Mouse (Mus musculus) CD4-positive helper T cell, adult 2 months (primary cell): ENCODE results near the gene Rprd1b.

Experiments used
- DNase-seq: peaks from one replicate; pipeline ENCODE4 v3.0.0-alpha.2; 2012; ENCODE audit warnings: low read depth, missing footprints, low spot score

Rprd1b gene

DNA sequence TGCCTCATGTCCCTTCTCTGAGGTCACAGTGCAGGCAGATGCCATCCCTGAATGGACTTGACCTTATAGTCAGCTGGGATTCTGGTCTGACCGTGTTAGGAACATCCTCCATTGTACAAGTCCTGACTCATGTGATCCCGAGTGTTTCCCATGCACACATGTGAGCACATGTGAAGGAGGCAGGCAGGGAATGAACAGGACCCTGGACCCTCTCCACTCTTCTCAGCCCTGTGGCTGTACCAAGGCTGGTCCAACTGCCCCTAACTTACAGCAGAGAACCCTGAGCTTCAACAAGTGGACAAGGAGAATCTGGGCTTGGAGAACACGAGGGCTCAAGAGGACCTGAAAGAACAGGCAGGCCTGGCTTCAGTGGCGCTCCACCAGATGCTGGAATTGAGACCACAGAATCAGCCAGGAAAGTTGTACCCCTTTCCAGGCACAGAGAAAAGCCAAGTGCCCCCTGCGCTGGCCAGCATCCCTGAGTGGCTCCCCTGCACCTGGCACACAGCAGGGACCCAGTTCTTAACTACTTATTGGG is 117.3 kb downstream of the Rprd1b start:
- DNase-seq, result no peak

DNA sequence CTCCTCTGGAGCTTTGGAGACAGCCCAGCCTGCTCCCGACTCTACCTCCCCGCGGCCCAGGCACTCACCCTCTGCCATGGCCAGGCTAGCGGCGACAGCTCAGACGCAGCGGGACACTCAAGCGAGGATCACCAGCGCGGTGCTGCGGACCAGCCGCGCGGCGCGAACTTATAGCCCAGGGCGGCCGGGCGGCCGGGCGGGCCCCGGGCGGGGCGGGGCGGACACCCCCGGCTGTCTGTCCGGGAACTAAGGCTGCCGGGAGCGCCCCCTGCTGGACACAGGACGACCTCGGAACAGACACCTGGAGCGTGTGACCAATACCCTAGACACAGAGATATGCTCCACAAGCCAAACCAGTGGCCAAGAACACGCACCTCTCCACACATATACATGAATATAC is 117.9 kb downstream of the Rprd1b start, which contains the start of gene Tgm2:
Tgm2 (minus strand) TSS at position 214 of the 400 bp plus-strand sequence.
- peak; percentile 78 for DNase-seq

DNA sequence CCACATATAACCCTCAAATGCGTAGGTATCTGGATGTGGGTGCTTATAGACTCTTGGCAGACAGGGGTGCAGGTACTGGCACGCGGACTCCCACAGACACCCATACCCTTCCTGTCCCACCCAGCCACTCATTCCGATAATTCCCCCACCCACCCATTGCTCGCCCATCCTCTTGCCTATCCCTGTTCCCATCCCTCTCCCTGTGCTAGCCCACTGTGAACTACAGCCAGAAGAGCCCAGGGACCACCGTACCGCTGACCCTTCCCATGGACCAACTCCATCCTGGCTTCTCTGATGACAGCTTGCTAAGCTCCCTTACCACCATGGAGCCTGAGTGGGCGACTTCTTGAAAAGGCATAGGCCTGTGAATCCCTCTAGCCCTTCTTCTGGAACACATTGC is 118.7 kb downstream of the Rprd1b start:
- DNase-seq, result no peak

DNA sequence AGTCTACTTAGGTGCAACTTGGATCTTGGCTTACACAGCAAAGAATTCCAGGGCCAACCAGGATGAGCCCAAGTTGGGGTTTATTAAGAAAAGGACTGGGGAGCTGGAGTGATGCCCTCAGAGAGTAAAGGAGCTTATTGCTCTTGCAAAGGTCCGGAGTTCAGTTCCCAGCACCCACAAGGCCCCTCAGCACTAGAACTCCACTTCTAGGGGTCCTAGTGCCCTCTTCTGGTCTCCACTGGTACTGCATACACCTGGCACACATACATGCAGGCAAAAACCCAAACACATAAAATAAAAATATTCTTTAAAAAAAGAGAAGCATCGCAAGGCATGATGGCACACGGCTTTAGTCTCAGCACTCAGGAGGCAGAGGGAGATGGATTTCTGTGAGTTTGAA is 122.8 kb downstream of the Rprd1b start:
- DNase-seq, result no peak

DNA sequence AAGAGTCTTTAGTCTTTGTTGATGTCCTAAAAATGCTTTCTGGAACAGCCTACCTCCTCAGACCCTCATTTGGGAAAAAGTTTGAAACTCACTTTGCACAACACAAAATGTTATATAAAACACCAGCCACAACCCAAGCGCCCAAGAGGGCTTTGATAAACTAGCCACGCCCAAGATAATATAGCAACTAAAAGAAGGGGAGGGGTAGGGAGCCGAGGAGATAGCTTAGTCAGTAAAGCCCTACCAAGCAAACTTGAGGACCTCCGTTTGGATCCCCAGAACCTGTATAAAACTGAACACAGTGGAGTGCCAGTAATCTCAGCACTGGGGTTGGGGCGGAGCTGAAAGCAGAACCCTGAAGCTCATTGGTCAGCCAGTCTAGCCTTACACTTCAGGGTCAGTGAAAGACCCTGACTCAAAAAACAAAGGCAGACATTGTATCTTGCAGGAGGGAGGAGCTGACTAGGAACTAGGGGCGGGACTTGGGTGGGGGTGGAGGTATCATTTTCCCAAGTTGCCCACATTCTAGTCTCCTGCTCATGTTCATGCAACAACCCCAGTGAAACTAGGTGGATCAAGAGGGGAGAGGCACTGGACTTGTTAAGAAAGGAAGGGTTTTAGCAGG is 124.5 kb downstream of the Rprd1b start:
- no peak for DNase-seq

DNA sequence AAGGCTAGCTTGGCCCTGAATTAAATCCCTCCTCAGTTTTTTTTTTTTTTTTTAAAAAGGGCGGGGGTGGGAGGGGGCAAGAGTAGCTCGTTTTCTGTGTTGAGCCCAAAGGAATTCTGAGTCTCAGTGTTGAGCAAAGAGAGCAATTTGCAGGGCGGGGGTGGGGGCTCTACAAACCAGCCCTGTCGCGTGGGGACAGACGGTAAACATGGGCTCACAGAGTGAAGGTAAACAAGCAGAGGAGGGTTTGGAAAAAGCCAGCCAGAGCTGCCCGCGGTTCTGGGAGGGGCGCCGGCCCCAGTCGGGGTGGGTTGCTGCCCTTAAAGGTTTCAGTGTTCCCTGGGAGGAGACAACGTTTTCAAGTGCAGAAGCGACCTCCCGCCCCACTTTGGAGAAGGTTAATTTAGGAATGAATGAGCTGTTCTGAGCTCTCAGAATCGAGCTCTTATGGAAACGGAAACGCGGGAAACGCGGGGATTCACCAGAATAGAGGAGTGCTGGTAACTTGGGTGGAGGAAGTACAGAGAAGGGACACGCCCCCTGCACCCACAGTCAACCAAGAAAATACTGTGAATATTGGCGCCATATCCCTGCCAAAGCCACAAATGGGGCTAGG is 125.5 kb downstream of the Rprd1b start:
- peak; percentile 71 for DNase-seq

DNA sequence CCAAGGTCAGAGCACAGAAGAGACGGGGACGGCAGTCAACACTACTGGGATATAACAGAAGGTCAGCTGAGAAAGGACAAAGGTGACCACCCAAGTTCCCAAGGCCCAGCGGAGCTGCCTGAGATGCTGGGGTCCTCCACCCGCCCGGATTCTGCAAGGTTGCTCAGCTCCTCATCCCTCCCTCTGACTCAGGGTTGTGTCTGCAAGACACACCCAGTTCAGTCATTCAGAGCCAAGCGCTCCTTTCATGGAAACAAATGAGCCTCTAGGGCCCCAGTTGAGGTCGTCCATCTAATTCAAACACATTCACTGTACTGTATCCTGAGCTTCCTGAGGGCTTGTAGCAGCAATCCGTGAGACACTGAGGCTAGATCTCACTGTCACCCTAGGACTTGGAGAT is 126.3 kb downstream of the Rprd1b start:
- DNase-seq, result peak; percentile 27

DNA sequence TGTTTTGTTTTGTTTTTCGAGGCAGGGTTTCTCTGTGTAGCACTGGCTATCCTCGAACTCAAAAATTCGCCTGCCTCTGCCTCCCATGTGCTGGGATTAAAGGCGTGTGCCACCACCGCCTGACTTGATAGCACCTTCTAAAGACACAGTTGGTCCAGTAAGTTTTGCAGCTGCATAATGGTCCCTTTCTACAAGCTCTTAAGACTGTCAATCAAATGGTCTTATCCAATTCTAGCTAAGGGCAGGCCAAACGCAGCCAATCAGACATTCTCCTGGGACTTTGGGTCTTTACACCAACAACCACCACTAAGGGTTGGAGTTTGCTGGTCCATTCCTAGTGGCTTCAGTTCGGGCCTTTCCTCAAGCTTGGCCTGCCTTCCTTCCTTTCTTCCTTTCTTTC is 126.8 kb downstream of the Rprd1b start:
- no peak for DNase-seq

DNA sequence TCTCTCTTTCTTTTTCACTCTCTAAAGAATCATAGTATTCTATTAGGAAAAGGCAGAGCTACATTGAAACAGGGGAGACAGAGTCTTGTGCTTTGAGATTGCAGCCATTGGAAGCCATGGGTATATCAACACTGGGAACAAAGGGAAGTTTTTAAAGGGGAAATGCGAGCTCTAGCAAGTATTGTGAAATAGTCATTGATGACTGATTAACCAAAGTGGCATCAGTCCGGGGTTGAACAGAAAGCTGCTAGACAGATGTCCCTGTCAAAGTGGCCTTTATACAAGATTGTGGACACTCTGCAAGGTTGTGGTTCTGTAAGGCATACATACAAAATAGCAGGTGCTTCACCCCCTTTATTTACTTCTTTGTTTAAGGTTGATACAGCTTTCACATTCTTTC is 127.3 kb downstream of the Rprd1b start:
- DNase-seq, result no peak

DNA sequence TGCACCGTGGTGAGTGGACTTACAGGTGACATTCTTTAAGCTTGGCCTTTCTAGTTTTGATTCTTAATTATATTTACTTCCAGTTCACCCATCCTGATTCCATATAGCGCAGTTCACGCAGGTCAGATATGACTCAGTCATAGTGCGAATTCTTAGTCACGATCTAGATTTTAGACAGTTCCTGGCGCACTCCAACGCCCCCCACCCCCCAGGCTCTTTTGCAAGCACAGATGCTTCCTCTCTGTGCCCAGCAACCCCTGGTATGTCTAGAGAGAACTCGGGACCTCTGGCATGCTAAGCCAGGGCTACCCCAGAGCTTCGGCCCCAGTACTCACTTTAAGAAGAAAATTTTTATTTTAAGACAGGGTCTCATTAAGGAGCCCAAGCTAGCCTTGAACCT is 128.2 kb downstream of the Rprd1b start:
- DNase-seq, result no peak

DNA sequence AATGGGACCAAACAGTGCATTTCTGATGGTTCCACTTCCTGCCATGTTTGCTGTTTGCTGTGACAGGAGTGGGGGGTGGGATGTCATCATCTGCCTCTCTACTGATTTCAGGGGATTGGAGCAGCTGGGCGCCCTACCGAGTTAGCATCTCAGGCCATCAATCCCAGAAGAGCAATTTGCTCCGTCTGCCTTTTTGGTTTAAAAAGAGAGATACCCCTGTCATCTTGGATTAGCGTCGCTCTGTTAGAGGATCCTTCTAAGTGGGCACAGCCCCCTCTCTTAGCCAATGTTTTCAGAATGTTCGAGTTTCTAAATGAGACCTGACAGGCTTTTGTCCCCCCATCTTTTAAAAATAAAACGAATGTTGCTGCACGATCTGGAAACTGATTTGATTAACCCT is 129.4 kb downstream of the Rprd1b start:
- no peak for DNase-seq

DNA sequence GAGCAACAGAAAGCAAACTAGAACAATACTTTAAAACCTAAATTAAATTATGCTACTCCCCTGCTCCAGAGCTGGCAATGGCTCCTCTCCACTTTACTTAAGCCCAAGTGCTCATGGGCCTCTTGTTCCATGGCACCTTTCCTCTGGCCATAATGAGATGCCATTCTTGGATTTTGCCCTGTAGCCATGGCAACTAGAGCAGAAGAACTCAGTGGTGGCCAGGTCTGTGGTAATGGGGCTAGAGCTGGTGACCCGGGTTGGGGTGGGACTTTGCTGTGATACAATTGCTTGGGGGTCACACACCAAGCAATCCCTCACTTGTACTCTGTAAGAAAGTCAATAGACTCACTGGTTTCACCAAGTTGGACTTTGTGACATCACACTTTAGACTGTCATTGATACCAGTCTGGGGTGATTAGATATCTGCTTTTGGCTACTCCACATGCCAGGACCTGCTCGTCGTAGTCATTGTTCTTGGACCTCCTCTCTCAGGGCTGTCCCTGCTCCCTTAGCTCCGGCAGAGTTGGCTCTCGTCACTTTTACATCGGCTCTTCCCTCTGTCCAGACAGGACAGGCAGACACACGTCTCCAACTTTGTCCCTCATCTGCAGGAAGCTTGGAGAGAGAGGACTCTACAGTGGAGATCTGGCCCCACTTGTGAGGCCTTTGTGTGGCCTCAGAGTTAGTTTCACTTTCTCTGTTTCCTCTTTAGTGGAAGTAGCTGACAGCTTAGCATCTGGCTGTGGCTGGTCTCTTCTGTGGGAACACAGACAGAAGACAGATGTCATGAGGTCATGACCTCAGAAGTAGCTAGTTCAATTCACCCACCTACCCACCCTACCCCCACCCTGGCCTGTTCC is 131.3 kb downstream of the Rprd1b start:
- peak; percentile 70 for DNase-seq

DNA sequence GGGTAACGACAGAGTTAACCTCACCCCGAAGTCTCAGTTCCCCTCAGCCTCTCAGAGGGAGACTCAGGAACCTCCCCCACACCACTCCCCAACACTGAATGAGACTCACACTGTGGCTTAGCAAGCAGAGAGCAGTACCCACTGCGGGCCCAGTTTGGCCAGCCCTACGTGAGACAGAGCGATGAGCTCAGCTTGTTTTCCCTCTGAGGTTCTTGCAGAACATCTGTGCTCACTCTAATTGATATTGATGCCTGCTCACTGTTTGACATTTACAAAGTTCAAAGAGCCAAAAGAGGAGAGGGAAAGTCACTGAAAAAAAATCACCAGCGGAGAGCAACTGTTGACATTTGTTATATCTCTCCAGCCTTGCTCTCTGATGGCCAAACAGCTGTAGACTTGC is 133.5 kb downstream of the Rprd1b start:
- DNase-seq, result no peak

DNA sequence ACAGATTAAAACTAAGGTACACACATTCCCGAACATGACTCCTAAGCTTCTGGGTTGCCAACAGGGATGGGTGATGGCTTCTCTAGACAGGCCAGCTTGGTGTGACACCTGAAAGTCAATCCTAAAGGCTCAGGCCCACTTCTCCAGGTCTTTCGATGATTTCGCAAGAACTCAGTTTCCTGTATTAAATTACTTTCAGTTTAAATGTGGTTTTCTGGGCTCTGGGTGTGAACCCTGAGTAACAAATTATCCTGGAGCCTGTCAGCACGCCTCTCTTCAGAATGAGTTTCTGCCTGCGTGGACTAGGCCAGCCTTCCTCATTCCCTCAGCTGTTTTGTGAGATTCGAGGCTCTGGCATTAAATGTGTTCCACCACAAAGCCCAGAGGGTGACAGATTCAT is 134.7 kb downstream of the Rprd1b start:
- peak; percentile 45 for DNase-seq

DNA sequence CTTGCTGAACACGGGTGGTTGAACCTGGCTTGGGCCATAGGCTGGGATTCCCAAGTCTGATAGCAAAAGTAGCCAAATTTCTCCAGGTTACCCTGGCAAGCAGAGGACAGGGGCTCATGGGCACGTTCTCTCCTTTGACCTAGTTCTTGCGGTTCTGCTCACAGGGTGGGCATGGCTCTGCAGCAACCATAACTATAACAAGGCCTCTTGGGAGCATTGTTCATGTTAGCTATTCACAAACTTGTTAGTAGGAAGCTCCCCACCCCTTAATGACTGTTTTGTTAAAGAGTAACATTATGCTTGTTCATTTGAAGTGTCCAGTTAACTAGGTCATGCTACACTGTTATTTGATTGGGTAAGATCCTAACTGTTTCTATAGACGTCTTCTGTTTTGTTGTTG is 137.5 kb downstream of the Rprd1b start:
- no peak for DNase-seq

DNA sequence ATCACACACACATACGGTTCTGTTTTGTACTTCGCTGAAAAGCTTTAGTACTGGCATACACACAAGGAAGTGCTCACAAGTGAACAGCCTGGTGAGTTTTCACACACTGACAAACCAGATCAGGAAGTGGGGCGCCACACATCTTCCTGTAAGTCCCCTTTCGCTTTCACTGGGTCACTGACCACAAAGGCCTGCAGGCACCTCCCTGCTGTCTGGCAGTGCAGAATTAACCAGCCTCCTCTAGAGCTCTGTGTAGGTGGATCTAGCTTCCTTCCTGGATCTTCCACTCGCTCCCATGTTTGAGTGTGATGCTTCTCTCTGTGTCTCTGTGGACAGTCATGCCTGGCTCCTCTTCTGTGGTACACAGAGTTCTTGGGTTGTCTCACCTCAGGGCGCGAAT is 138.3 kb downstream of the Rprd1b start:
- DNase-seq, result peak; percentile 87

DNA sequence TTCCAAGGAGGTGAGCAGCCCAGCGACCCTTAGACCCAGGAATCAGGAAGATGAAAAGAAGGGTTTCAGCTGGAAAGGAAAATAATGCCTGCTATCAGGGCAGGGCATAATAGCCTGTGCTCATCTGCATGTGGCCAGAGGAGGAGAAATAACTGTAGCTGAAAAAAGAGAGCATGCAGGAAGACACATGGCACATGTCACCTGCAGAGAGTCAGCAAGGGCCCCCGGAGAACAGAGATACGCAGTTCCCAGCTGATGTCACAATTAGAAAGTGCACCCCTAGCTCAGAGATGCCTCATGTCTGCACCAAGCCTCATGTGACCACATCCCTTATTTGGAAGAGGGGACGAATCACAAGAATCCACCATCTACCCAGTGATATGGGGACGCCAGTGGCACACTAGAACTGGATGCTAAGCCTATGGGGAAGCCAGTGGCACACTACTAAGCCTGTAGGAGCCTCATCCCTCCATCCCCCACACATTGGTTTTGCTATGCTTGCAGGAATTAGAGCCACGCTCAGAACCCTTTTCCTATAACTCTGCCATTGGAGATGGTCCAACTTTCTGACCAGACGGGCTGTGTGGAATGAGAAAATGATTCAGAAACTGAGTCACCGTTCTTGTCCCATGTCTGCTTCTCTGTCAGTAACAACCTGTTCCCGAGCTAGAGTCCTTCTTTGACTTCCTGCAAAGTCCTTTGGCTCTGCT is 139.4 kb downstream of the Rprd1b start:
- DNase-seq, result no peak

DNA sequence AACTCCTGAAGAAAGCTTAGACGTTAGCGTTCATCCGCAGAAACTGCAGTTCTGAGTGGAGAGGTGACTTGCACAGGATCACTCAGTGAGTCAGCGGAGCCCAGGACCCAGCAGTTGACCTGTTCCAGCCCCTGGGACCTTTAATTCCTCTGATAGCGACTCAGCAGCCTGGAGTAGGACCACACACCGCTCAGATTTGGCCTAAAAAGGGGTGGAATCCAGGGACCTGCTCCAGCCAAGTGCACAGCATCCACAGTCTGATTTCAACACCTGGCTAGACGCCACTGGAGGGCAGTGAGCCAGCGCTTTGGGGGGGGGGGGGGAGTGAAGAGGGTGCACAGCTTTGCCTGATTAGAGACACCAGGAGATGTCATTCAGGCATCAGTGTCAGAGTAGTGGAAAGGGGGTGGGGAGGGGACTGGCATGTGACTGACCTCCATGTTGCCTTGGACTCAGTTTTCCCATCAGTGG is 140.5 kb downstream of the Rprd1b start:
- DNase-seq, result no peak

DNA sequence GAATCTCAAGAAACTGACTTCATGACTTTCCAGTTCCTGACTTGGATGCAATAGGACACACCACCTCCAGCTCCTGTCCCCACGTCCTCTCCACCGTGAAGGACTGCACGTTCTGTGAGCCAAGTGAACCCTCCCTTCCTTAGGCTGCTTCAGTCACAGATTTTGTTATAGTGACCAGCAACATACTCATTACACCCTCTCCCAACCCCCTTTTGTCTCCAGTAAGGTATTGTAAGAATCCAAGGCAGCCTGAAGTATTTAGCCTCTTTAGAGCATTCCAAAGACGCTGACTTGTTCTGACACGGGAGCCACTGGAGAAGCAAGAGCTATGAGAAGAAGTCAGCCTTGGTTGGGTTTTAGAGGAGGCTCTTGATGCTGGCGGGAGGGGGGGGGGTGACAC is 141.1 kb downstream of the Rprd1b start:
- no peak for DNase-seq

DNA sequence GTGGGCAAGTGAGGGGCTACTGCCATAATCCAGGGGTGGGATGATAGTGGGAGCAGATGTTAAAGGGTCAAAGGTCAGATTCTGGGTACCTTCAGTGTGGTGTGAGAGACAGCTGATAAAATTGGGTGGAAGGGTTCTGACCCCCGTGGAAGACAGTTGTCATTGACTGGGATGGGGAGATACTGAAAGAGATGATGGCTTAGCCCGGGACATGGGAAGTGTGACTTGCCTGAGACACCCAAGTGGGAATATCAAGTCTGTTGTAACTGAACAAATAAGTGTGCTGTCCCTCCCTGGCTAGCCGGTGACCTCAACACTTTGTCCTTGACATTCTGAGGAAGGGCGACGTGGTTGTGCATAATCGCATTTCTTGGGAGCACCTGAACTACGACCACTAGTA is 141.5 kb downstream of the Rprd1b start:
- no peak for DNase-seq

DNA sequence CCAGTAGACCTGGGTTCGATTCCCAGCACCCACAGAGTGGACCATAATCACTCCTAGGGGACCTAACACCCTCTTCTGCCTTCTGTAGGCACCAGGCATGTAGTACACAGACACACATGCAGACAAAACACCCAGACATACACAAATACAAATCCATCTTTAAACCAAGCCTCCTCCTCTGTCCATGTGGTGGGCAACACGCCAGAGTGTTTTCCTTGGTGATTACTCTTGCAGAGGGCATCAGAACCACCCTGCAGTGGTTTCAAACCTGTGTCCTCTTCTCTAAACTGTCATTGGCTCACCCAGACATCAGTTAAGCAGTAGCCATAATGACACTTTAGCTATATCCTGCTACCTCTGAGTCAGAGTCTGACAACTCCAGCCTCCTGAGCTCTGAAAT is 142.1 kb downstream of the Rprd1b start:
- DNase-seq, result no peak

DNA sequence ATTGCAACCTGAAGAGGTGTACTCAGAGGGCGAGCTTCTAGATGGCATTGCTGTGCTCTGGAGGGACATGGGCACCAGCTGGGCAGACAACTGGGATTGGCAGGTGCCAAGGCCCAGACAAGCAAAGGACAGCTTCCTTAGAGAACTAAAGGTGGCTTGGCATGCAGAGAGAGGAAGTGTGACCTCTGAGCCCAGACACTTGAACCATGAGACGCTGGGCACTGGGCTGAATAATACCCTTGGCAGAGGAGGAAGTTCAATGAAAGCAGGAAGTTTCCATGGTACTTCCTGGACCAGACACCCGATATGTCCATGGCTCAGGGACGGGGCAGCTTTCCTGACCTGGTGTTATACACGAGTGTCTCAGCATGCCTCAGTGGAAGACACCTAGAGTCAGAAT is 146.1 kb downstream of the Rprd1b start:
- DNase-seq, result no peak
